Mouse (Mus musculus): ENCODE results near the gene Usp19. TPM values are rescaled to one million over a fixed set of nuclear protein-coding genes. Genes with fewer than 3 reads are reported as not detected.
A peak's percentile ranks its signal among the peaks of the same experiment; 100 is the strongest.

The Usp19 gene
- polyA plus RNA-seq, 1 experiment: 70.8 TPM

GRCm38 (mm10) chr9:108480813-108481519, 9.4 kb upstream of the Usp19 start:
- Histone ChIP-seq H3K79me3 (ENCODE audit: low read depth) (peaks cover 12% of the 10 kb centered on the region), H3K27me3 (ENCODE audit: control insufficient read depth, insufficient read depth, insufficient read length) (no peaks in the 10 kb centered on the region), H3K4me3 (ENCODE audit: insufficient read depth, poor library complexity, severe bottlenecking) (peak overlapping the region; percentile 53), H3ac (ENCODE audit: control insufficient read depth, insufficient read length, low read depth) (no peak overlapping the region), H3K36me3 (ENCODE audit: control insufficient read depth, insufficient read depth) (peaks cover 40% of the 10 kb centered on the region), H3K79me2 (ENCODE audit: control insufficient read depth, insufficient read depth) (peaks cover 32% of the 10 kb centered on the region)
- TF ChIP-seq CEBPB (IDR thresholded peaks at IDR 0.05; ENCODE audit: low read depth) (no peak), FOSL1 (IDR thresholded peaks at IDR 0.05; ENCODE audit: insufficient read depth, low read length, poor library complexity, severe bottlenecking) (no peak), CTCF (IDR thresholded peaks at IDR 0.05; ENCODE audit: control insufficient read depth, insufficient read depth, insufficient read length) (no peak), MYOG (IDR thresholded peaks at IDR 0.05; ENCODE audit: control insufficient read depth, extremely low read depth, insufficient read length) (no peak), USF1 (IDR thresholded peaks at IDR 0.05; ENCODE audit: low read depth) (no peak), MAX (IDR thresholded peaks at IDR 0.05) (no peak), MYOD1 (IDR thresholded peaks at IDR 0.05; ENCODE audit: control insufficient read depth, insufficient read length, low read depth) (no peak)

GRCm38 (mm10) chr9:108481520-108482210, 8.7 kb upstream of the Usp19 start:
- no peak overlapping the region for H3K4me3 ChIP-seq (ENCODE audit: insufficient read depth, poor library complexity, severe bottlenecking)
- H3K79me3 ChIP-seq (ENCODE audit: low read depth): peaks cover 12% of the 10 kb centered on the region
- TF ChIP-seq MYOG (IDR thresholded peaks at IDR 0.05; ENCODE audit: control insufficient read depth, extremely low read depth, insufficient read length): no peak
- no peak for TF ChIP-seq USF1 (IDR thresholded peaks at IDR 0.05; ENCODE audit: low read depth)
- TF ChIP-seq MAX (IDR thresholded peaks at IDR 0.05): no peak
- TF ChIP-seq CEBPB (IDR thresholded peaks at IDR 0.05; ENCODE audit: low read depth): no peak
- TF ChIP-seq CTCF (IDR thresholded peaks at IDR 0.05; ENCODE audit: control insufficient read depth, insufficient read depth, insufficient read length): no peak
- no peak for TF ChIP-seq MYOD1 (IDR thresholded peaks at IDR 0.05; ENCODE audit: control insufficient read depth, insufficient read length, low read depth)
- no peak for TF ChIP-seq FOSL1 (IDR thresholded peaks at IDR 0.05; ENCODE audit: insufficient read depth, low read length, poor library complexity, severe bottlenecking)
- H3ac ChIP-seq (ENCODE audit: control insufficient read depth, insufficient read length, low read depth): no peak overlapping the region
- no peaks in the 10 kb centered on the region for H3K27me3 ChIP-seq (ENCODE audit: control insufficient read depth, insufficient read depth, insufficient read length)
- H3K36me3 ChIP-seq (ENCODE audit: control insufficient read depth, insufficient read depth): peaks cover 40% of the 10 kb centered on the region
- peaks cover 32% of the 10 kb centered on the region for H3K79me2 ChIP-seq (ENCODE audit: control insufficient read depth, insufficient read depth)

GRCm38 (mm10) chr9:108483051-108483790, 7.2 kb upstream of the Usp19 start:
- H3K79me3 ChIP-seq (ENCODE audit: low read depth): peaks cover 12% of the 10 kb centered on the region
- H3K4me3 ChIP-seq (ENCODE audit: insufficient read depth, poor library complexity, severe bottlenecking): no peak overlapping the region
- TF ChIP-seq USF1 (IDR thresholded peaks at IDR 0.05; ENCODE audit: low read depth) (no peak), FOSL1 (IDR thresholded peaks at IDR 0.05; ENCODE audit: insufficient read depth, low read length, poor library complexity, severe bottlenecking) (no peak), MAX (IDR thresholded peaks at IDR 0.05) (no peak), CEBPB (IDR thresholded peaks at IDR 0.05; ENCODE audit: low read depth) (no peak), MYOD1 (IDR thresholded peaks at IDR 0.05; ENCODE audit: control insufficient read depth, insufficient read length, low read depth) (no peak), CTCF (IDR thresholded peaks at IDR 0.05; ENCODE audit: control insufficient read depth, insufficient read depth, insufficient read length) (no peak), MYOG (IDR thresholded peaks at IDR 0.05; ENCODE audit: control insufficient read depth, extremely low read depth, insufficient read length) (no peak)
- H3K36me3 ChIP-seq (ENCODE audit: control insufficient read depth, insufficient read depth): peaks cover 50% of the 10 kb centered on the region
- H3K79me2 ChIP-seq (ENCODE audit: control insufficient read depth, insufficient read depth): peaks cover 32% of the 10 kb centered on the region
- no peaks in the 10 kb centered on the region for H3K27me3 ChIP-seq (ENCODE audit: control insufficient read depth, insufficient read depth, insufficient read length)
- no peak overlapping the region for H3ac ChIP-seq (ENCODE audit: control insufficient read depth, insufficient read length, low read depth)

GRCm38 (mm10) chr9:108484021-108484420, 6.4 kb upstream of the Usp19 start:
- H3K4me3 ChIP-seq (ENCODE audit: insufficient read depth, poor library complexity, severe bottlenecking): no peak overlapping the region
- peaks cover 32% of the 10 kb centered on the region for H3K79me2 ChIP-seq (ENCODE audit: control insufficient read depth, insufficient read depth)
- H3K79me3 ChIP-seq (ENCODE audit: low read depth): peaks cover 12% of the 10 kb centered on the region
- no peak for TF ChIP-seq FOSL1 (IDR thresholded peaks at IDR 0.05; ENCODE audit: insufficient read depth, low read length, poor library complexity, severe bottlenecking)
- no peak for TF ChIP-seq CEBPB (IDR thresholded peaks at IDR 0.05; ENCODE audit: low read depth)
- TF ChIP-seq MYOG (IDR thresholded peaks at IDR 0.05; ENCODE audit: control insufficient read depth, extremely low read depth, insufficient read length): no peak
- TF ChIP-seq CTCF (IDR thresholded peaks at IDR 0.05; ENCODE audit: control insufficient read depth, insufficient read depth, insufficient read length): no peak
- H3K36me3 ChIP-seq (ENCODE audit: control insufficient read depth, insufficient read depth): peaks cover 55% of the 10 kb centered on the region
- H3ac ChIP-seq (ENCODE audit: control insufficient read depth, insufficient read length, low read depth): no peak overlapping the region
- H3K27me3 ChIP-seq (ENCODE audit: control insufficient read depth, insufficient read depth, insufficient read length): no peaks in the 10 kb centered on the region

GRCm38 (mm10) chr9:108485301-108485875, 5.0 kb upstream of the Usp19 start:
- peaks cover 63% of the 10 kb centered on the region for H3K36me3 ChIP-seq (ENCODE audit: control insufficient read depth, insufficient read depth)

More at GRCm38 (mm10) chr9:108485301-108485875, 5.0 kb upstream of the Usp19 start:
- no peak overlapping the region for H3K4me3 ChIP-seq (ENCODE audit: insufficient read depth, poor library complexity, severe bottlenecking)
- peaks cover 10% of the 10 kb centered on the region for H3K79me3 ChIP-seq (ENCODE audit: low read depth)
- H3ac ChIP-seq (ENCODE audit: control insufficient read depth, insufficient read length, low read depth): no peak overlapping the region
- TF ChIP-seq USF1 (IDR thresholded peaks at IDR 0.05; ENCODE audit: low read depth): no peak
- TF ChIP-seq CEBPB (IDR thresholded peaks at IDR 0.05; ENCODE audit: low read depth): no peak
- no peak for TF ChIP-seq MAX (IDR thresholded peaks at IDR 0.05)
- no peak for TF ChIP-seq MYOD1 (IDR thresholded peaks at IDR 0.05; ENCODE audit: control insufficient read depth, insufficient read length, low read depth)
- no peak for TF ChIP-seq FOSL1 (IDR thresholded peaks at IDR 0.05; ENCODE audit: insufficient read depth, low read length, poor library complexity, severe bottlenecking)
- TF ChIP-seq CTCF (IDR thresholded peaks at IDR 0.05; ENCODE audit: control insufficient read depth, insufficient read depth, insufficient read length): no peak
- no peak for TF ChIP-seq MYOG (IDR thresholded peaks at IDR 0.05; ENCODE audit: control insufficient read depth, extremely low read depth, insufficient read length)
- peaks cover 24% of the 10 kb centered on the region for H3K79me2 ChIP-seq (ENCODE audit: control insufficient read depth, insufficient read depth)
- no peaks in the 10 kb centered on the region for H3K27me3 ChIP-seq (ENCODE audit: control insufficient read depth, insufficient read depth, insufficient read length)

Measured in C2C12 (cell line).